Mouse (Mus musculus): ENCODE data around the gene Srf. TPM values are rescaled to one million over a fixed set of nuclear protein-coding genes. Genes with fewer than 3 reads are reported as not detected.
A peak's percentile ranks its signal among the peaks of the same experiment; 100 is the strongest.

Srf gene
- total RNA-seq (2012; rRNA removed) = 65.2 and 75.6 TPM in 2 replicates

GRCm38 (mm10) chr17:46555673-46556583 is at the start of gene Srf:
Srf (minus strand) TSS chr17:46556175.
- TF ChIP-seq MAFK (IDR thresholded peaks at IDR 0.05; ENCODE audit: insufficient read depth, low read depth, low read length) = no peak
- peak; percentile 61 for TF ChIP-seq CHD2 (IDR thresholded peaks at IDR 0.05; ENCODE audit: low read depth, low read length)
- TF ChIP-seq ZNF384 (IDR thresholded peaks at IDR 0.05; ENCODE audit: low read depth, low read length) = no peak
- no peak for TF ChIP-seq ZC3H11A (IDR thresholded peaks at IDR 0.05; ENCODE audit: borderline replicate concordance, low read depth, low read length)
- TF ChIP-seq HCFC1 (IDR thresholded peaks at IDR 0.05; ENCODE audit: borderline replicate concordance, insufficient read depth, low read length) = no peak
- peak within 1 kb of the TSS; percentile 35; the same call in 1 of the 2 replicates for H3K27ac ChIP-seq (ENCODE audit: insufficient read depth, low read depth, low read length, poor library complexity, severe bottlenecking)
- peak within 1 kb of the TSS; percentile 97 to 98 for H3K4me3 ChIP-seq (ENCODE audit: insufficient read depth in 1 of 2, low read depth in 1 of 2, low read length in 2 of 2, poor library complexity in 1 of 2, severe bottlenecking in 1 of 2)
- peak within 1 kb of the TSS; percentile 96 for H3K9ac ChIP-seq (ENCODE audit: insufficient read depth, low read depth, low read length, poor library complexity, severe bottlenecking)
- in situ Hi-C loops (cut with MboI; ENCODE audit: low sequenced_read_pairs in 2 of 2, unreplicated experiment in 2 of 2) = no loop called here
- peaks cover 5 to 7% of the 10 kb centered on the region in 2 experiments; a peak in 2 of 4 replicates for H3K4me1 ChIP-seq (ENCODE audit: control insufficient read depth in 2 of 2, insufficient read depth in 2 of 2, low read length in 2 of 2, poor library complexity in 1 of 2)
- no peaks in the 10 kb centered on the region for H3K9me3 ChIP-seq (ENCODE audit: control insufficient read depth, insufficient read depth, low read depth, low read length)
- peak; percentile 98 for DNase-seq (ENCODE audit: low read depth, low spot score)
- peaks cover 9% of the 10 kb centered on the region; the same call in 1 of the 2 replicates for H3K36me3 ChIP-seq (ENCODE audit: control insufficient read depth, insufficient read depth, low read length, poor library complexity, severe bottlenecking)

DNA sequence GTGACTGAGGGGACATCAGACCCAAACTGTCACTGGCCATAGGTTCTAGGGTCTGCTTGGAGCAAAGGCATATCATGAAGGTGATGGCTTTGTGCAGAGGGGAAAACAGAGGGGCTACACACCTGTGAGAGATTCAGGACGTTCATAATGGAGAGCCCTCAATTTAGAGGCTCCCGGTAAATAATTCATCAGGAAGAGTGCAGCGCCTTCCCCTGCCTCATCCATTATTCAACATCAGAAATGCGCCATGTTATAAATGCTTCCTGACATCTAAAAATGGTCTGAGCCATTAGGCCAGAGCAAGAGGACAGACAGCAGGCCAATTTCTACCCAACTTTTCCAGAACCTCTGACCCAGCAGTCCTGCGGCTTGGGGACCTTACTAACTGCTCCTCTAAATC is 49.2 kb upstream of the Srf start:
- Histone ChIP-seq H3K27ac (ENCODE audit: insufficient read depth, low read depth, low read length, poor library complexity, severe bottlenecking) (no peak overlapping the region), H3K9ac (ENCODE audit: insufficient read depth, low read depth, low read length, poor library complexity, severe bottlenecking) (no peak overlapping the region), H3K9me3 (ENCODE audit: control insufficient read depth, insufficient read depth, low read depth, low read length) (no peaks in the 10 kb centered on the region), H3K4me1 (ENCODE audit: control insufficient read depth in 2 of 2, insufficient read depth in 2 of 2, low read length in 2 of 2, poor library complexity in 1 of 2) (peaks cover 6 to 23% of the 10 kb centered on the region in 2 experiments), H3K4me3 (ENCODE audit: insufficient read depth in 1 of 2, low read depth in 1 of 2, low read length in 2 of 2, poor library complexity in 1 of 2, severe bottlenecking in 1 of 2) (no peak overlapping the region), H3K36me3 (ENCODE audit: control insufficient read depth, insufficient read depth, low read length, poor library complexity, severe bottlenecking) (no peaks in the 10 kb centered on the region)
- no peak for DNase-seq (ENCODE audit: low read depth, low spot score)
- no peak for TF ChIP-seq ZNF384 (IDR thresholded peaks at IDR 0.05; ENCODE audit: low read depth, low read length)
- no peak for TF ChIP-seq MAFK (IDR thresholded peaks at IDR 0.05; ENCODE audit: insufficient read depth, low read depth, low read length)
- no peak for TF ChIP-seq ZC3H11A (IDR thresholded peaks at IDR 0.05; ENCODE audit: borderline replicate concordance, low read depth, low read length)
- TF ChIP-seq HCFC1 (IDR thresholded peaks at IDR 0.05; ENCODE audit: borderline replicate concordance, insufficient read depth, low read length) = no peak
- TF ChIP-seq CHD2 (IDR thresholded peaks at IDR 0.05; ENCODE audit: low read depth, low read length) = no peak
- in situ Hi-C loops (cut with MboI; ENCODE audit: low sequenced_read_pairs in 2 of 2, unreplicated experiment in 2 of 2) = no loop called here

DNA sequence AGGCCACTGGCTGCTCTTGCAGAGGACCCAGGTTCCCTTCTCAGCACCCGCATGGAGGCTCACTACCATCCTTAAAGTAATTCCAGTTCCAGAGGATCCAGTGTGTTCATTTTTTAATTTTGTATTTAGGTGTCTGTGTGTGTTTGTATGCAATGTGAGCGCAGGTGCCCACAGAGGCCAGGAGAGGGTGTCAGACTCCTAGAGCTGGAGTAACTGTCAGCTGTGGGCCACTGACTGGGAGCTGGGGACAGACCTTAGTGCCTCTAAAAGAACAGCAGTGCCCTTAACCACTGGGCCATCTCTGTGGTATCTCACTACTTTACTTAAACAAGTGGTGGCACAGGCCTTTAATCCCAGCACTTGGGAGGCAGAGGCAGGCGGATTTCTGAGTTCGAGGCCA is 47.3 kb upstream of the Srf start:
- peaks cover 4 to 21% of the 10 kb centered on the region in 2 experiments; a peak in 3 of 4 replicates for H3K4me1 ChIP-seq (ENCODE audit: control insufficient read depth in 2 of 2, insufficient read depth in 2 of 2, low read length in 2 of 2, poor library complexity in 1 of 2)
- no peaks in the 10 kb centered on the region; the same call in 1 of the 2 replicates for H3K36me3 ChIP-seq (ENCODE audit: control insufficient read depth, insufficient read depth, low read length, poor library complexity, severe bottlenecking)
- no peak overlapping the region for H3K4me3 ChIP-seq (ENCODE audit: insufficient read depth in 1 of 2, low read depth in 1 of 2, low read length in 2 of 2, poor library complexity in 1 of 2, severe bottlenecking in 1 of 2)
- in situ Hi-C loops (cut with MboI; ENCODE audit: low sequenced_read_pairs in 2 of 2, unreplicated experiment in 2 of 2) = no loop called here
- TF ChIP-seq ZC3H11A (IDR thresholded peaks at IDR 0.05; ENCODE audit: borderline replicate concordance, low read depth, low read length) = no peak
- H3K9ac ChIP-seq (ENCODE audit: insufficient read depth, low read depth, low read length, poor library complexity, severe bottlenecking) = no peak overlapping the region
- H3K9me3 ChIP-seq (ENCODE audit: control insufficient read depth, insufficient read depth, low read depth, low read length) = no peaks in the 10 kb centered on the region
- DNase-seq (ENCODE audit: low read depth, low spot score) = no peak
- H3K27ac ChIP-seq (ENCODE audit: insufficient read depth, low read depth, low read length, poor library complexity, severe bottlenecking) = no peak overlapping the region

GRCm38 (mm10) chr17:46602212-46602611 is 46.2 kb upstream of the Srf start:
- Histone ChIP-seq H3K36me3 (ENCODE audit: control insufficient read depth, insufficient read depth, low read length, poor library complexity, severe bottlenecking) (no peaks in the 10 kb centered on the region; the same call in 1 of the 2 replicates), H3K27ac (ENCODE audit: insufficient read depth, low read depth, low read length, poor library complexity, severe bottlenecking) (no peak overlapping the region), H3K4me1 (ENCODE audit: control insufficient read depth in 2 of 2, insufficient read depth in 2 of 2, low read length in 2 of 2, poor library complexity in 1 of 2) (peaks cover 2 to 16% of the 10 kb centered on the region in 2 experiments; a peak in 3 of 4 replicates), H3K9me3 (ENCODE audit: control insufficient read depth, insufficient read depth, low read depth, low read length) (no peaks in the 10 kb centered on the region), H3K9ac (ENCODE audit: insufficient read depth, low read depth, low read length, poor library complexity, severe bottlenecking) (peak overlapping the region; percentile 53; the same call in 1 of the 2 replicates), H3K4me3 (ENCODE audit: insufficient read depth in 1 of 2, low read depth in 1 of 2, low read length in 2 of 2, poor library complexity in 1 of 2, severe bottlenecking in 1 of 2) (peak overlapping the region in 1 of 2 experiments; percentile 15; a peak in 1 of 4 replicates)
- no peak for DNase-seq (ENCODE audit: low read depth, low spot score)
- no peak for TF ChIP-seq ZC3H11A (IDR thresholded peaks at IDR 0.05; ENCODE audit: borderline replicate concordance, low read depth, low read length)
- no peak for TF ChIP-seq HCFC1 (IDR thresholded peaks at IDR 0.05; ENCODE audit: borderline replicate concordance, insufficient read depth, low read length)
- no peak for TF ChIP-seq CHD2 (IDR thresholded peaks at IDR 0.05; ENCODE audit: low read depth, low read length)
- no peak for TF ChIP-seq MAFK (IDR thresholded peaks at IDR 0.05; ENCODE audit: insufficient read depth, low read depth, low read length)
- no peak for TF ChIP-seq ZNF384 (IDR thresholded peaks at IDR 0.05; ENCODE audit: low read depth, low read length)
- in situ Hi-C loops (cut with MboI; ENCODE audit: low sequenced_read_pairs in 2 of 2, unreplicated experiment in 2 of 2) = no loop called here

Measured in ES-E14 (cell line).